Mouse (Mus musculus): Measurements from ENCODE around the gene Vamp1.

DNA sequence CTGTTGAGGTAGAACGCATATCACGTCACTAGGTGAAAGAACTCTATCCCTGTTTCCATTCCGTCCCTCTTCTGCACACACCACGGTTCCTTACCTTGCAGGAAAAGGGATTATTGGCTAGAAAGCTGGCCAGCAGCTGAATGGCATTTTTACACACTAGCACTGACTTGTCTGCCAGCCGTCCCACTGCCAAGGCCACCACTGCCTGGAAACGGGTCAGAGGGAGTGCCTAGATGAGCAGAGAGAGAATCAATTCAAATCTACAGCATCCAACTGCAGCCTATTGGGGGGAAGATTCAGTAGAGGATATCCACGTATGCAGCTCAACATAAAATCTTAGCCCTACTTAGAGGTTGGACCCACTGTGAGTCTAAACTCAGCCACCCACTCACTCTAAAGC, 35.8 kb upstream of the Vamp1 start:
- TF ChIP-seq CTCF (IDR thresholded peaks at IDR 0.05; ENCODE audit: low read depth, low read length) (no peak), POLR2A (IDR thresholded peaks at IDR 0.05; ENCODE audit: extremely low read depth, insufficient read depth, low read length) (no peak)
